Mouse (Mus musculus) forebrain, postnatal 0 days (tissue): ENCODE measurements around the gene Fmnl1. TPM values are rescaled to one million over a fixed set of nuclear protein-coding genes. Genes with fewer than 3 reads are reported as not detected.

Experiments used
- ATAC-seq: fragments of 200-750 bp; cut with Nextera tagmentation; 2 replicates; pipeline ENCODE4 v1.8.0; 2017; ENCODE audit warnings: mild to moderate bottlenecking, moderate library complexity
- DNase-seq: peaks from one replicate; pipeline ENCODE4 v3.0.0-alpha.2; 2015
- H3K27ac ChIP-seq: fragments of 300-500 bp; sonication (generic); 2 replicates; pipeline ENCODE4 v1.5.1; 2014; ENCODE audit warnings: low read depth, mild to moderate bottlenecking, antibody characterized with exemption, low read length, moderate library complexity, mixed read lengths
- H3K27me3 ChIP-seq: fragments of 300-500 bp; sonication (generic); 2 replicates; pipeline ENCODE4 v1.6.1; 2014; ENCODE audit warnings: mild to moderate bottlenecking, low read length, mixed read lengths; ENCODE audit not compliant: insufficient read depth
- H3K36me3 ChIP-seq: fragments of 300-500 bp; sonication (generic); 2 replicates; pipeline ENCODE4 v1.6.1; 2014; ENCODE audit warnings: mild to moderate bottlenecking, moderate library complexity; ENCODE audit not compliant: insufficient read depth
- H3K4me1 ChIP-seq: fragments of 300-500 bp; sonication (generic); 2 replicates; pipeline ENCODE4 v1.6.1; 2014; ENCODE audit warnings: antibody characterized with exemption; ENCODE audit not compliant: insufficient read depth
- H3K4me2 ChIP-seq: fragments of 300-500 bp; sonication (generic); 2 replicates; pipeline ENCODE4 v1.6.1; 2014; ENCODE audit warnings: low read depth, mild to moderate bottlenecking, moderate library complexity
- H3K4me3 ChIP-seq: fragments of 300-500 bp; sonication (generic); 2 replicates; pipeline ENCODE4 v1.5.1; 2014; ENCODE audit warnings: low read depth, low read length, mixed read lengths
- H3K9ac ChIP-seq: fragments of 300-500 bp; sonication (generic); 2 replicates; pipeline ENCODE4 v1.6.1; 2014; ENCODE audit warnings: mild to moderate bottlenecking
- H3K9me3 ChIP-seq: fragments of 300-500 bp; sonication (generic); 2 replicates; pipeline ENCODE4 v1.6.1; 2016; ENCODE audit warnings: low read length
- CTCF ChIP-seq: sonication (generic); IDR thresholded peaks from 2 replicates; pipeline ENCODE4 v1.5.1; 2016; ENCODE audit warnings: antibody characterized with exemption, control low read depth, low read depth
- WGBS: fragments of 180-500 bp; shearing (Covaris S2); extraction: QIAGEN DNeasy Blood & Tissue Kit; methylation state at CpG from one replicate; pipeline ENCODE4 v1.1.7; 2014; 5-methylcytosine and 5-hydroxymethylcytosine counted together
- polyA plus RNA-seq: library from polyadenylated mRNA; unstranded; fragments of >200 nt; fragmentation: Nextera tagmentation; extraction: Ambion mirVana; gene quantifications from 2 replicates; pipeline ENCODE4 v1.2.1, GENCODE M21; 2015
- total RNA-seq: library from RNA; depleted of rRNA; stranded (reverse); fragments of >200 nt; gene quantifications from 2 replicates; pipeline ENCODE4 v1.2.3, GENCODE M21; 2014

Fmnl1 gene
- total and polyA plus RNA-seq, 2 experiments from 2014 or later: 7.1 to 9.4 TPM

GRCm38 (mm10) chr11:103175688-103176442 lies 5.0 kb downstream of the Fmnl1 start:
- WGBS: 72% methylated on average over 14 of the region's 14 CpGs
- no peak overlapping the region for H3K27ac ChIP-seq
- H3K4me2 ChIP-seq: no peak overlapping the region
- no peaks in the 10 kb centered on the region for H3K9me3 ChIP-seq
- DNase-seq (no peak), ATAC-seq (no peak)
- H3K9ac ChIP-seq: no peak overlapping the region
- H3K27me3 ChIP-seq: no peaks in the 10 kb centered on the region
- TF ChIP-seq CTCF: no peak
- no peaks in the 10 kb centered on the region for H3K36me3 ChIP-seq
- H3K4me1 ChIP-seq: no peaks in the 10 kb centered on the region
- H3K4me3 ChIP-seq: no peak overlapping the region

GRCm38 (mm10) chr11:103176510-103176909 lies 5.6 kb downstream of the Fmnl1 start:
- no peak for DNase-seq
- Histone ChIP-seq H3K9ac (no peak overlapping the region), H3K4me2 (no peak overlapping the region), H3K4me3 (no peak overlapping the region), H3K36me3 (no peaks in the 10 kb centered on the region), H3K4me1 (no peaks in the 10 kb centered on the region), H3K27me3 (no peaks in the 10 kb centered on the region), H3K9me3 (no peaks in the 10 kb centered on the region), H3K27ac (no peak overlapping the region)
- 91% methylated on average over 1 of the region's 1 CpGs for WGBS
- ATAC-seq: no peak
- no peak for TF ChIP-seq CTCF

GRCm38 (mm10) chr11:103177216-103177615 lies 6.3 kb downstream of the Fmnl1 start:
- H3K4me2 ChIP-seq: no peak overlapping the region
- WGBS: 70% methylated on average over 5 of the region's 5 CpGs
- H3K36me3 ChIP-seq: peaks cover 4% of the 10 kb centered on the region; the same call in 1 of the 2 replicates
- DNase-seq (no peak), ATAC-seq (no peak)
- TF ChIP-seq CTCF: no peak
- H3K4me1 ChIP-seq: no peaks in the 10 kb centered on the region
- H3K27ac ChIP-seq: no peak overlapping the region
- no peaks in the 10 kb centered on the region for H3K27me3 ChIP-seq
- H3K9ac ChIP-seq: no peak overlapping the region
- no peak overlapping the region for H3K4me3 ChIP-seq
- no peaks in the 10 kb centered on the region for H3K9me3 ChIP-seq

- no peak overlapping the region for H3K4me2 ChIP-seq
- TF ChIP-seq CTCF: no peak
- no peak overlapping the region for H3K9ac ChIP-seq
- 79% methylated on average over 15 of the region's 15 CpGs for WGBS
- peaks cover 8% of the 10 kb centered on the region for H3K36me3 ChIP-seq
- no peak overlapping the region for H3K27ac ChIP-seq
- H3K4me1 ChIP-seq: no peaks in the 10 kb centered on the region
- DNase-seq (no peak), ATAC-seq (no peak)
- no peaks in the 10 kb centered on the region for H3K27me3 ChIP-seq
- H3K4me3 ChIP-seq: no peak overlapping the region
- no peaks in the 10 kb centered on the region for H3K9me3 ChIP-seq
Measured at GRCm38 (mm10) chr11:103177815-103178485, 7.0 kb downstream of the Fmnl1 start.

GRCm38 (mm10) chr11:103178748-103179147 lies 7.8 kb downstream of the Fmnl1 start:
- no peaks in the 10 kb centered on the region for H3K9me3 ChIP-seq
- H3K27ac ChIP-seq: no peak overlapping the region
- H3K36me3 ChIP-seq: peaks cover 8% of the 10 kb centered on the region
- no peaks in the 10 kb centered on the region for H3K4me1 ChIP-seq
- ATAC-seq: no peak
- H3K9ac ChIP-seq: no peak overlapping the region
- no peak overlapping the region for H3K4me2 ChIP-seq
- H3K4me3 ChIP-seq: no peak overlapping the region
- H3K27me3 ChIP-seq: no peaks in the 10 kb centered on the region
- 90% methylated on average over 8 of the region's 8 CpGs for WGBS
- DNase-seq: no peak
- TF ChIP-seq CTCF: no peak

GRCm38 (mm10) chr11:103180426-103180825 lies 9.5 kb downstream of the Fmnl1 start:
- DNase-seq: no peak
- ATAC-seq: no peak
- no peak overlapping the region for H3K4me3 ChIP-seq
- no peak overlapping the region for H3K9ac ChIP-seq
- peaks cover 8% of the 10 kb centered on the region for H3K36me3 ChIP-seq
- TF ChIP-seq CTCF: no peak
- no peaks in the 10 kb centered on the region for H3K9me3 ChIP-seq
- no peak overlapping the region for H3K27ac ChIP-seq
- no peaks in the 10 kb centered on the region for H3K4me1 ChIP-seq
- no peak overlapping the region for H3K4me2 ChIP-seq
- 58% methylated on average over 1 of the region's 1 CpGs for WGBS
- H3K27me3 ChIP-seq: no peaks in the 10 kb centered on the region

- no peak for TF ChIP-seq CTCF
- no peaks in the 10 kb centered on the region for H3K9me3 ChIP-seq
- H3K4me3 ChIP-seq: no peak overlapping the region
- H3K36me3 ChIP-seq: peaks cover 8% of the 10 kb centered on the region
- no peaks in the 10 kb centered on the region for H3K27me3 ChIP-seq
- H3K4me2 ChIP-seq: no peak overlapping the region
- DNase-seq: no peak
- ATAC-seq: no peak
- no peak overlapping the region for H3K27ac ChIP-seq
- 78% methylated on average over 9 of the region's 9 CpGs for WGBS
- H3K9ac ChIP-seq: no peak overlapping the region
- no peaks in the 10 kb centered on the region for H3K4me1 ChIP-seq
Measured at GRCm38 (mm10) chr11:103181349-103181748, 10.4 kb downstream of the Fmnl1 start.
